Mouse (Mus musculus): ENCODE data around the gene Itsn2. TPM values are rescaled to one million over a fixed set of nuclear protein-coding genes. Genes with fewer than 3 reads are reported as not detected.
"Not testable (repeated sequence)": the region's sequence is repeated elsewhere in the genome, so short reads cannot be mapped to it uniquely, and the experiment has no call there.

The Itsn2 gene
- total RNA-seq, 2 experiments from 2014 or later, result 94.5 to 123 TPM

DNA sequence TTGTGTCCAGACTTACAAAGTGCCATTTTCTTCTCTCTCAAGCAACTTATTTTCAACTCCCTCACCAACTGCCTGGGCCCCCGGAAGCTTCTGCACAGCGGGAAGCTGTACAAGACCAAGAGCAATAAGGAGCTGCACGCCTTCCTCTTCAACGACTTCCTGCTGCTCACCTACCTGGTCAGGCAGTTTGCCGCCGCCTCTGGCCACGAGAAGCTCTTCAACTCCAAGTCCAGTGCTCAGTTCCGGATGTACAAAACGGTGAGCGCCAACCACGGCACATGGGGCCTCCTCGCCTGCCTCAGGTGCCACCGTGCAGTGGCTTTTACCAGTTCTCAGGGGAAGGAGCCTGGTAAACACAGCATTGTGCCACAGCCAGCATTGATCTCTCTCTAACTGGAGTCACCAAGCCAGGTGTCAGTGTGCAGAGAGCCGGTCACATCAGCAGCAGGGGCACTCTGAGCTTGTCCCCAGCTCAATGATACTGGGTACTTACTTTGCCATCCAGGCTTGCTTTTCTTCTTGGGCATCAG lies 115.1 kb downstream of the Itsn2 start:
- ATAC-seq (replicated peaks; ENCODE audit: poor library complexity), result no peak

DNA sequence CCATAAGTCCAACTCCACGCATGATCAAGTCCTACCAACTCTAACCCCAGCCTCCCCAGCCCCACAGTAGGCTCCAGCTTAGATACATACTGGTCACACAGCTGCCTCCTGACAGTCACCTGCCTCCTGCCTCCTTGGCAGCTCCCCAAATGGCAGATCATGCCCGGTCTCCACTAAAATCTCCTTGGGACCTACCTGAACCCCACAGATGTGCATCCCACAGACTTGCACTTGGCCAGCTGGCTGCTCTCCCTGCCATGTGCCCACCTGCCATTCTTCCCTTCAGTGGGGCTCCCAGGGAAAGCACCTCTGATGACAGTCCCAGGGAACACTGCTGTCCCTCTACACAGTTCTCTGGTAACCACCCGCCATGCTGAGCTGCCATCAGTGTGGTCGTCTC lies 115.9 kb downstream of the Itsn2 start:
- ATAC-seq (replicated peaks; ENCODE audit: poor library complexity), result no peak

DNA sequence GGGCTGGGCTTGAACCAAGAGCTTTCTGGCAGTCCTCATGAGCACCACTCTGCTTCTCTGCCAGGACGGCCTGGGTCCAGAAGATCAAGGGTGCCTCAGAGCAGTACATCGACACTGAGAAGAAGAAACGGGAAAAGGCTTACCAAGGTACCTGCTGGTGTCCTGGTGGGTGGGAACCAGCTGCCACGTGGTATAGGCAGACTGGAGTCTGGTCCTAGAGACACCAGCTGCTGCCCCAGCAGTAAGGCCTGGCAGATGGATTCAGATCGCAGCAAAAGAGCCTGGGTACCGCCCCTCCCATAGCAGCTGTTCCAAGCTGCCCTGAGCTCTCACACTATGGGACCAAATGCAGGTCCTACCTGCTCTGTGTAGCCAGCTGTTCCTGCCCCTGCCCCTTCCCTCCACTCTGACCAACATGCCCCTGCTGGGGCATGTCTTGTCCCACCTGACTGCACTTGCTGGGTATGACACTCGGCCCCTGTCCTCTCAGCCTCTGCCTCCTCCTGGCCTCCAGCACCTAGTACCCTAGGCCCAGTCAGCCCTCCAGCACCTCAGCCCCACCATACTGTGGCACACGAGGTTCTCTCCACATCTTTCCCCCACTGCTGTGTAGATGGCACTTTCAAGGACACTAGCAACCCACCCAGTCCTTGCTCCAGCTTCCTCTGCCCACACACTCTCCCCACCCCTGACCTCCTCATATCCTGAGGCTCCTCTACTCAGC lies 116.6 kb downstream of the Itsn2 start:
- no peak for ATAC-seq (replicated peaks; ENCODE audit: poor library complexity)

DNA sequence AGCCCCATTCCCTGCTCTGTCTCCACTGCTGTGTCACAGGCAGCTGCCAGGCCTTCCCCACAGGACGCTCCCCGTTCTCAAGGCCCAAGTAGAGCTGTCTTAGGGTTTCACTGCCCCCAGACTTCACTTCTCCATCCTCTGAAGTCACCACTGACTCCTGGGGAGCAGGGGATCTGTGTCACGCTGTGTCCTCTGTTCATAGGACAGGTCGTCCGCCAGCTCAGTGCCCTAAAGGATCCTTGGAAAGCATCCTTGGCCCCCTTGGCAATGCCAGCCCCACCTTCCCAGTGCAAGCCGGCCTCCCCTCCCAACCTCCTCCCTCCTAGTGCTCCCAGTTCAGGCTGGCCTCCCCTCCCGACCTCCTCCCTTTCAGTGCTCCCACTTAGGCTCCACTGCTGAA lies 117.5 kb downstream of the Itsn2 start:
- ATAC-seq (replicated peaks; ENCODE audit: poor library complexity), result no peak

DNA sequence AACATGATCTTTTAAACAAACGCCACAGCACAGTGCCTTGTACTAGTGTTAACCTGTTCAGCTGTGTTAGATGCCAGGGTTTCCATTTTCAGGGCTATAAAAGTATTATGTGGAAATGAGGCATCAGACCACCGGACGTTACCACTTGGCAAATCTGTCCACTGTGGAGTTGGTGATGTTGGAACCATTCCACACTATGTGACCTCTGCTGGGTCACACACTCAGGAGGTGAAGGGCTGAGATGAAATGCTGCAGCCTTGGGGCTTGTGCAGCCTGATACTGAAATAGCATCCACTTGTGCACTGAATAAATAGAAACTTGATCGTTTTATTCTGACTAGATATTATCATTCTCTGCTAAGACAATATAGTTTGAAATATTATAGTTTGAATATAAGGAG lies 120.9 kb downstream of the Itsn2 start:
- ATAC-seq (replicated peaks; ENCODE audit: poor library complexity), result no peak

DNA sequence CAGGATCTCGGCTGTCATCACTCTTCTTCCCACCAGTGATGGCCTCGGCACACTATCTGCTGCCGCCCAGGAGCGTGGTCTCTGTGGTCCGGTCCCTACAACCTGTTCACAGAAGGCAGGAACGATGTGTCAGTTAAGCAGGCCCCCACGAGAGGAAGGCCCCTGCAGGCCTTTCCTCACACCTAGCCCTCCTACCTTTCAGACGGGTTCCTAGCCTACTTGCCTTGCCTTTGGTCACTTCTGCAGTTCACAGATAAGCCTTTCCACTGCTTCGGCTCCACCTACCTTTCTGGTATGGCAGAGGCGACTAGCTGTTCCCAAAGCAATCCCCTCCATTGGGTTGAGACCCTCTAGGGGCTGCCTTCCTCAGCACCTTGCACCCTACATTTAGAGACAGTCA lies 123.2 kb downstream of the Itsn2 start:
- ATAC-seq (replicated peaks; ENCODE audit: poor library complexity), result 0 out of 2 replicates have a peak, but pooled peaks have one; percentile 23

DNA sequence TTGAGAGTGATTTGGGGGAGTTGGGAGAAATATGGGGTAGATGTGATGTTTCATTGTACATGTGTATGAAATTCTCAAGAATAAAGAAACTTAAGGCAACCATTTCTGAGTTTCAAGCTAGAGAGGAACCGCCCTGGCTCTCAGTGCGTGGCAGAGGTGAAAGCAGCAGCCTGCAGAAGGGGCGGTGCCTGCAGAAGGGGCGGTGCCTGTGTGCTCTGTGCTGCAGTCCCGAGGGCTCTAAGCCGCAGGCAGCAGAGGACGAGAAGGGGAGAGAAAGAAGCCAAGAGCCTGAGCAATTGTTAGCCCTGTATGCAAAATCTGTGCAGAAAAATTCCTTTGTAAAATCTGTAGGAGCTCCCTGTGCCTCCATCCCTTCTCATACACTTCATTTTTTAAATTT lies 125.0 kb downstream of the Itsn2 start:
- ATAC-seq (replicated peaks; ENCODE audit: poor library complexity), result peak; percentile 93

DNA sequence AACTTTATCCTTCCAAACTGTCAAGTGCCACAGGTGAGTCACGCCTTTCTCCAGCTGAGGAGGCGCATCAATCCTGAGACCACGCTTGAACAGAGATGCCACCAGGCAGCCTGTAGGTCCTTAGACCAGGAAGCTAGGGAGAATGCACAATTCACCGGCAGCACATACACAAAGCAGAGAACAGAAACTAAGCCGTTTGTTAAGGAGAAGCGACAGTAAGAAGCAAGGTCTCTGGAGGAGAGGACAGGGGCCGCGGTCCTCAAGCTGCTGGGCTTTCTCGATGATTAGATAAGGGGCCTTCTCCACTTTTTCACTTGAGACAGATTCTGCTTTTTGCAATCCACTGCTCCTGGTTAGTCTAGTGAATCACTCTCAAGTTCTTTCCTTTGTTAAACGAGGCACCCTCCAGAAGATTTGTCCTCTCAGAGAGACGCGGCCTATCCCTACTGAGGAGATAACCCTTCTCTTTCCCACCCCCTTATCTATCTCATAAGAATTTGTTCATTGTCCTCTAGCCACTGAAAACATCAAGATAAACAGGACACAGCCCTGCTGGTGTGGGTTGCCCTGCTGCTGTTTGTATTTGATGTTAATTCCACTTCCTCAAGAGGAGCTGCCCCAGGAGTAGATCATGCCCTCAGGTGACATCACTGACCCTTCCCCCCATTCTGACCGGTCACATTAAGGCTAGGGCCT lies 126.8 kb downstream of the Itsn2 start:
- 0 out of 2 replicates have a peak, but pooled peaks have one; percentile 12 for ATAC-seq (replicated peaks; ENCODE audit: poor library complexity)

DNA sequence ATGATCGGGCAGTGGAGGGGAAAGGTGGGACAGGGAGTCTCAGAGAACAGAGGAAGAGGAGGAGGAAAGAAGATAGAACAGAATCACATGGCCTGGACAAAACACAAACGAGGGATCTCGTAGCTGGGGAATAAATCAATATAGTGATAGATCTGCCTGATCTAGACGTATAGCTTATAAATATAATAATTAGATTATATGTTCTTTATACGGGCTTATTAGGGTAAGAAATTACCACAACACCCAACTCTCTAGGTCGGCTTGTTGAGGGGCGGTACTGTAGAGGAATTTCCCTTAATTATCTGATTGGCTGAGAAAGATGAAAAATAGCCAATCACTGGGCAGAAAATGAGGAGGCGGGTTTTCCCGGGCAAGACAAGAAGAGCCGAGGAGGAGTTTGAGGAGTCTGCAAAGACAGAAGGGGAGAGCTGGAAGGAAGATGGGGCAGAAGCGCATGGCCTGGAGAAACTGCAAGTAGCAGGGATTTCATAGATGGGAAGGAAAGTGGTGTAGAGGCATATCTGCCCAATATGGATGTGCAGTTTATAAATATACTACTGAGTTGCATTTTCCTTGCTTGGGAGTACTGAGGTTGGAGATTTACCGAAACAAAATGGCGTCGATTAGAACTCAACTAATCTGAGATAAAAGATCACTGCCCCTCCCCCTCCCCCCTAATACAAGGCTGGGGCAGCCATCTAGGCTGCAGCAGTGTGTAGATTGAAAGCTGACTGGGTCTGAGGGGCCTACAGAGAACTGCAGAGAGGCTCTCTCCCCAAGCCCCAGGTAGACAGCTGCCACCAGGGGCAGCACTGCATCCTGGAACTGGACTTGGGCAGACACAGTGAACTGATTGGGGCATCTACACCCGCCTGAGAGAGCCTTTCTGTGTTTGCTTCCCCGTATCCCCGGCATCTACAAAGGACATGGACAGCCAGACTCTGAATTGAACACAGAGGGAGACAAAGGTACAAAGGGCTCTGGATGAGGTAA lies 127.6 kb downstream of the Itsn2 start:
- 0 out of 2 replicates have a peak, but pooled peaks have one; percentile 19 for ATAC-seq (replicated peaks; ENCODE audit: poor library complexity)

DNA sequence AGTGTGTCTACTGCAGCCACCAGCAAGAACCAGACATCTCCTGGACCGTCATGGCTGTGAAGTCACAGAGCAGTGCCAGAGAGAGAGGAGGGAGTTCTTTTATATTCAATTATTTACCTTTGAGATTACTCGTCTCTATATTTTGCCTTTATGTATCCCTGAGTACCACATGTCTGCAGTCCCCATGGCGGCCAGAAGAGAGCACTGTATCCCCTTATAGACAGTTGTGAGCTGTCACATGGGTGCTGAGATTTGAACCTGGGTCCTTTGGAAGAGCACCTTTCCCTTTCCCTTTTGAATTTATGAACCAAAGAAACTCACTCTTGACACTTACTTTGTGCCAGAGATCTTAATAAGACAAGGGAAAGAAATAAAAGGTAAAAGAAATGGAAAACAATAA lies 136.7 kb downstream of the Itsn2 start:
- peak; percentile 64 for ATAC-seq (replicated peaks; ENCODE audit: poor library complexity)

DNA sequence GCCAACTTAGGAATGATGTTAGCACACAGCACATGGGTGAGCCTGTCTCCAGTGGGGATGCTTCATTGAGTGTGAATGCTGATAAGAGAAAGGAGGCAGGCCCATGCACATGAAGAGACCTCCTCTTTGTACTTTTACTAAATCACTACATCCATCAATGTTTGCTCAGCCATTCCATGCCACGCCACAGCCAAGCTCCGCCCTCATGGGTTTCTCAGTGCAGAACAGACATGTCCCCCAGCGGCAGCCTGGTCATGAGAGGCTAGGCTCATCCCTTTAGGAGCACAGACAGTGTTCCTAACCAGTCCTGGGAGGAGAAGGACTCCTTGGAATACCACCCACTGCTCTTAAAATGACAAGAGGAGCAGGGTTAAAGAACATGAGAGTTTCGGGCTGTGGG lies 139.2 kb downstream of the Itsn2 start:
- no peak for ATAC-seq (replicated peaks; ENCODE audit: poor library complexity)

DNA sequence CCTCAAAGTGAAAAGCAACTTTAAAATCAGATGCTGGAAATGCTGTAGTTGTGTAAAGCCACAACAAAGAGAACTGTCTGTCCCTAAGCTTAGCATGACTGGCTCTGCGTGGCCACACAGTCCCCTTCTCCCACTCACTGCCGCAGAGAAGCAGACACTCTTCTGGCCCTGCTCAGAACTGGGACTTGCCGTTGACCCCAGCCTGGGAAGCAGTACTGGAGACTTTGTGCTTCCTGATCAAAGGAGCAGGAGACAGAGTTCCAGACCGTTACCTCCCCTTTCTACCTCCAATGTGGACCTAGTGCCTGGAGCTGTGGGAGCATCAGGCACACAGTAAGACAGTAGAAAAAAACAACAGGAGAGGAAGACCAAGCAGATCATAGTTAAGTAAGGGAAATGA lies 139.9 kb downstream of the Itsn2 start:
- ATAC-seq (replicated peaks; ENCODE audit: poor library complexity), result no peak

DNA sequence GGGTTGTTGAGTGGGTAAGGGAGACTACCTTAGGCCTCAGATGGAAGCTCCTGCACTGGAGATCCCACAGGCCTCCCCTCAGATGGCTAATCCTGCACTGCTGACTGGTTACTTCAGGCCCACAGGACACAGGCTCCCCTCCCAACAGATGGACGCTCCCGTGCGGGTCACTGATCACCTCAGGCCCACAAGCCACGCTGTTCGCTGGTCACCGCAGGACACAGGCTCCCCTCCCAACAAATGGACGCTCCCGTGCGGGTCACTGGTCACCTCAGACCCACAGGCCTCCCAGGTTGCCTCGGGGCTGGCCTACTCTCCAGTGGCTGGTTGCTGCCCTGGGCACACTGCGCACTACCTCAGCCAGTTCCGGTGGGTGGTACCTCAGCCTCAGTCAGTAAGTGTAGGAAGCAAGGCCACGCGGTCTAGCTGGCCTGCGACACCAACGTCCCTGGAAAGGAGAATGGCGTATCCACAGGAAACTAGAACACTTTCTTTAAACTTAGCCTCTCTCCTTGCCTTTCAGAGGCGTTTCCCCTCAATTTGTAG lies 145.7 kb downstream of the Itsn2 start, which contains the start of gene Fam228a:
Gene Fam228a (minus strand): TSS at position 400 of the 546 bp plus-strand sequence.
- no peak for ATAC-seq (replicated peaks; ENCODE audit: poor library complexity)

DNA sequence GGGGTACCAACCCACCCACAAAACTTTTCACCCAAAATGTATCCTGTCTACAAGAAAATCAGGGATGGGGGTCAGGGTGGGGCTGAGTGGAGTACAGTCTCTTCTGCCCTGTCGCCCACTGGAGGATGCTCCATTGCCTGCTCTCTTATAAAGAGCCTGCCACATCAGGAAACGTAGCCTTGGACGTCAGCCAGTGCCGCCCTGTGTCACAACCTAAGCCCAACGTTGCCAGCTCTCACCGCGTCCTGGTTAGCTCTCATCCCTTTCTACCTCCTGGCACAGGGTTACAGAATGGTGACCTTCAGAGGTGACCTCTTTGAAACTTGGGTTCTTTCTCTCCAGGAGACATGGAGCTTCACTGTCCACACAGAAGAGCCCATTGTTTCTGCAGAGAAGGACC lies 148.4 kb downstream of the Itsn2 start:
- ATAC-seq (replicated peaks; ENCODE audit: poor library complexity), result no peak

DNA sequence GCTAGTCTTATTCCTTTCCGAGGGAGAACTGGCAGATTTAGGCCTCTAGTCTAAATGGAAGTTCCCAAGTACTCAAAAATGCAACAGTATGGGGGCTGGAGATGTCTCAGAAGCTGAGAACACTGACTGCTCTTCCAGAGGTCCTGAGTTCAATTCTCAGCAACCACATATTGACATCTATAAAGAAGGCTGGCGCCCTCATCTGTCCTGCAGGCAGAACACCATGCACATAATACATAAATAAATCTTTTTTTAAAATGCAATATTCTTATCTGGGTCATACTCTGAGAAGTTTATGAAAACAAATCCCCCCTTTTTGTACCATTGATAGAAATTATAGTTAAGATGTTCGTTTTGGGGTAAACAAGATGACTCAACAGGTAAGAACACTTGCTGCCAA lies 149.7 kb downstream of the Itsn2 start:
- 0 out of 2 replicates have a peak, but pooled peaks have one; percentile 46 for ATAC-seq (replicated peaks; ENCODE audit: poor library complexity)

DNA sequence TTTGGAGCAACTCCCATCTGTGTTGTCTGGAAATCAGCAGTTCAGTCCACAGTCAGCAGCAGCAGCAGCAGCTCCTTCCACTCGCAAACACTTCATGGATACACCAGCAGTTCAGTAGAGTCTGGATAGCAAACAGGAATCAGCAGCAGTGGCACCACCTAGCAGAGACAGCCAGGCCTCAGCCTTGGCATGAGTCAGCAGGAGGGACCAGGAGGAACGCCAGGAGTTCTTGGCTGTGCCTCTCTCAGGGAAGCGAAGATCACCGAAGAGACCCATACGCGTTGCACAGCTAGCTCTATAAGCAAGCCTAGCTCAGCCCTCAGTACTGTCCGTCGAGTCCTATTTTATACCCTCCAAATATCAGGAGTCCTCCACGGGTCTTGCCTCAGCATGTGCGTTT lies 152.0 kb downstream of the Itsn2 start:
- ATAC-seq (replicated peaks; ENCODE audit: poor library complexity), result no peak

DNA sequence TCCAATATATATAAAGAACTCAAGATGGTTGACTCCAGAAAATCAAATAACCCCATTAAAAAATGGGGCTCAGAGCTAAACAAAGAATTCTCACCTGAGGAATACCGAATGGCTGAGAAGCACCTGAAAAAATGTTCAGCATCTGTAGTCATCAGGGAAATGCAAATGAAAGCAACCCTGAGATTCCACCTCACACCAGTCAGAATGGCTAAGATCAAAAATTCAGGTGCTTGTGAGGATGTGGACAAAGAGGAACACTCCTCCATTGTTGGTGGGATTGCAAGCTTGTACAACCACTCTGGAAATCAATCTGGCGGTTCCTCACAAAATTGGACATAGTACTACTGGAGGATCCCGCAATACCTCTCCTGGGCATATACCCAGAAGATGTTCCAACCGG lies 162.0 kb downstream of the Itsn2 start:
- ATAC-seq (replicated peaks; ENCODE audit: poor library complexity), result not testable (repeated sequence)

DNA sequence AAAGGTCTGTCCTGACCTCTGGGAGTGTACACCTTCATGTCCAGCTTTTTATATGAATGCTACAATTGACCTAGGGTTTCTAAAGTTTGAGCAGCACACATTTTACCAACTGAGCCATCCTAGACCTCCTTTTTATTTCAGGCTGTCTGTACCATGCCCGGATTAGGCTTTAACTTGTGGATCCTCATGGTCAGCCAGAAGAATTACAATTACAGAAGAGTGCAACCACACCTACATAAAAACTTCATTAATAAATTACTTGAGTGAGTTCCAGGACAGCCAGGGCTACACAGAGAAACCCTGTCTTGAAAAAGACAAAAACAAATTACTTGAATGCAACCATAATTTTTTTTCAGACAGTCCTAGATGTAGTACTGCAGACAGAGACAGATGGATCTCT lies 164.6 kb downstream of the Itsn2 start:
- ATAC-seq (replicated peaks; ENCODE audit: poor library complexity), result no peak
